Mouse (Mus musculus): Measurements from ENCODE around the gene Nqo1.

DNA sequence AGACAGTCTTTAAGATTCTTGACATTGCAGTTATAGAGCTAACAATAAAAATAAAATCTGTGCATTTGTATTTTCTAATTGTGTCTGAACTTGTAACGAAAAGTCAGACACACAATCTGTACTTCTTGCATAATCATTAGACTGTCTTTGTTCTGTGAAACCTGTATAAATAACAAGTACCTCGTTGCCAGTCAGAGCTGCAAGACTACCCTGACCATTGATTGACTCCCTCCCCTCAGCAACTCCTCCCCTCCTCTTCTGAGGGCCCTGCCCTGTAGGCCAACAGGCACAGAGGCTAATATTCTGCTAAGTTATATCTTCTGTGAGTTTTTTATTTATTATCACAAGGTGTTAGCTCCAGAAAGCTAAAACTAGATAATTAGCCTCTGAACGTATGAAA lies 2.9 kb upstream of the Nqo1 start:
- TF ChIP-seq MYOG (IDR thresholded peaks at IDR 0.05; ENCODE audit: control insufficient read depth in 1 of 3, insufficient read depth in 1 of 3, insufficient read length in 2 of 3, low read depth in 2 of 3) (no peak), POLR2A (IDR thresholded peaks at IDR 0.05; ENCODE audit: insufficient read length, low read depth) (no peak)

Measured in myocyte (in vitro differentiated cells).